Mouse (Mus musculus) megakaryocyte, embryonic 14.5 days (primary cell): ENCODE results near the gene G2e3. TPM values are rescaled to one million over a fixed set of nuclear protein-coding genes. Genes with fewer than 3 reads are reported as not detected.
A peak's percentile ranks its signal among the peaks of the same experiment; 100 is the strongest.

ENCODE experiments used
- H3K27me3 ChIP-seq: replicated peaks from 2 replicates; pipeline ENCODE3; 2012; ENCODE audit warnings: inconsistent platforms
- H3K36me3 ChIP-seq: replicated peaks from 2 replicates; pipeline ENCODE3; 2012; ENCODE audit warnings: low read length, inconsistent platforms, mixed read lengths
- H3K4me1 ChIP-seq: 2 replicates; pipeline ENCODE4 v1.6.1; 2012; ENCODE audit warnings: inconsistent platforms
- H3K4me3 ChIP-seq: replicated peaks from 2 replicates; pipeline ENCODE3; 2012; ENCODE audit warnings: moderate library complexity, mild to moderate bottlenecking, inconsistent platforms
- H3K9me3 ChIP-seq: 2 replicates; pipeline ENCODE4 v1.6.1; 2012; ENCODE audit warnings: inconsistent platforms
- FLI1 ChIP-seq: IDR thresholded peaks from 2 replicates; pipeline ENCODE4 v1.6.1; 2012; ENCODE audit warnings: low read length, inconsistent platforms, mixed read lengths
- GATA1 ChIP-seq: IDR thresholded peaks from 3 replicates; pipeline ENCODE4 v1.6.1; 2012; ENCODE audit warnings: mixed read lengths, low read length, inconsistent platforms, borderline replicate concordance
- polyA plus RNA-seq: library from polyadenylated mRNA; stranded (reverse); fragments of >175 nt; gene quantifications from 2 replicates; pipeline ENCODE4 v1.2.3, GENCODE M21; 2012; ENCODE audit warnings: low replicate concordance; ENCODE audit not compliant: insufficient read depth

G2e3 gene
- polyA plus RNA-seq, 1 experiment = 0.21 TPM

- Histone ChIP-seq H3K9me3 (no peaks in the 10 kb centered on the region), H3K27me3 (no peaks in the 10 kb centered on the region), H3K36me3 (peaks cover 58% of the 10 kb centered on the region), H3K4me3 (peak within 1 kb of the TSS; percentile 99), H3K4me1 (peaks cover 18% of the 10 kb centered on the region)
- TF ChIP-seq GATA1 (no peak), FLI1 (peak; percentile 44; the same call in 1 of the 2 replicates)
Observed at GRCm38 (mm10) chr12:51377003-51377887, 29.4 kb downstream of the G2e3 start, which contains the start of gene Scfd1. Scfd1 (plus strand) TSS chr12:51377510.

- Histone ChIP-seq H3K4me3 (peak overlapping the region; percentile 99), H3K4me1 (peaks cover 18% of the 10 kb centered on the region), H3K27me3 (no peaks in the 10 kb centered on the region), H3K9me3 (no peaks in the 10 kb centered on the region), H3K36me3 (peaks cover 56% of the 10 kb centered on the region)
- TF ChIP-seq FLI1 = no peak
- no peak for TF ChIP-seq GATA1
Observed at GRCm38 (mm10) chr12:51377888-51378190, 30.0 kb downstream of the G2e3 start.

GRCm38 (mm10) chr12:51399871-51400270 is 52.0 kb downstream of the G2e3 start:
- Histone ChIP-seq H3K9me3 (peaks cover 7% of the 10 kb centered on the region), H3K27me3 (no peaks in the 10 kb centered on the region), H3K4me1 (peaks cover 4% of the 10 kb centered on the region; the same call in 1 of the 2 replicates), H3K36me3 (peaks cover 92% of the 10 kb centered on the region), H3K4me3 (no peak overlapping the region)
- TF ChIP-seq GATA1 = no peak
- TF ChIP-seq FLI1 = no peak

GRCm38 (mm10) chr12:51402060-51402698 is 54.3 kb downstream of the G2e3 start:
- no peak overlapping the region for H3K4me3 ChIP-seq
- H3K4me1 ChIP-seq = peaks cover 5% of the 10 kb centered on the region; the same call in 1 of the 2 replicates
- H3K27me3 ChIP-seq = no peaks in the 10 kb centered on the region
- TF ChIP-seq GATA1 = no peak
- no peak for TF ChIP-seq FLI1
- H3K9me3 ChIP-seq = peaks cover 7% of the 10 kb centered on the region
- H3K36me3 ChIP-seq = peaks cover 90% of the 10 kb centered on the region

- peaks cover 7% of the 10 kb centered on the region for H3K9me3 ChIP-seq
- TF ChIP-seq FLI1 = no peak
- peaks cover 85% of the 10 kb centered on the region for H3K36me3 ChIP-seq
- no peak overlapping the region for H3K4me3 ChIP-seq
- no peaks in the 10 kb centered on the region for H3K27me3 ChIP-seq
- peaks cover 5% of the 10 kb centered on the region; the same call in 1 of the 2 replicates for H3K4me1 ChIP-seq
Observed at GRCm38 (mm10) chr12:51403987-51404586, 56.2 kb downstream of the G2e3 start.

GRCm38 (mm10) chr12:51411362-51411761 is 63.5 kb downstream of the G2e3 start:
- TF ChIP-seq FLI1 = no peak
- TF ChIP-seq GATA1 = no peak
- no peaks in the 10 kb centered on the region; the same call in 1 of the 2 replicates for H3K9me3 ChIP-seq
- H3K27me3 ChIP-seq = no peaks in the 10 kb centered on the region
- H3K4me1 ChIP-seq = peaks cover 8% of the 10 kb centered on the region
- no peak overlapping the region for H3K4me3 ChIP-seq
- H3K36me3 ChIP-seq = peaks cover 71% of the 10 kb centered on the region

Other genes with a start within 250 kb of the G2e3 start
- 1.6 TPM in 1 of 2 replicates, not detected in the other for gene Scfd1, start 29.4 kb downstream of the G2e3 start, polyA plus RNA-seq
- 3.1 TPM in 1 of 2 replicates, not detected in the other for gene Coch, start 245.3 kb downstream of the G2e3 start, polyA plus RNA-seq